Mouse (Mus musculus) liver, embryonic 16.5 days (tissue): ENCODE measurements at regions not wholly inside any gene's neighbourhood (a gene's known extent, or its start where the extent isn't known, plus 50 kb on each side); places are given as distances from the start of the nearest gene placed in this dataset.

ENCODE experiments used
- ATAC-seq: fragments of 200-750 bp; cut with Nextera tagmentation; 2 replicates; pipeline ENCODE4 v1.8.0; 2017; ENCODE audit warnings: low read depth, mild to moderate bottlenecking, moderate number of reproducible peaks, moderate library complexity
- H3K27ac ChIP-seq: fragments of 300-500 bp; sonication (generic); 2 replicates; pipeline ENCODE4 v1.5.1; 2014; ENCODE audit warnings: mild to moderate bottlenecking, low read length
- H3K27me3 ChIP-seq: fragments of 300-500 bp; sonication (generic); 2 replicates; pipeline ENCODE4 v1.6.1; 2014; ENCODE audit warnings: low read depth, low read length, mixed read lengths; ENCODE audit not compliant: control insufficient read depth, insufficient read depth
- H3K36me3 ChIP-seq: fragments of 300-500 bp; sonication (generic); 2 replicates; pipeline ENCODE4 v1.6.1; 2014; ENCODE audit warnings: mild to moderate bottlenecking; ENCODE audit not compliant: control insufficient read depth, insufficient read depth
- H3K4me1 ChIP-seq: fragments of 300-500 bp; sonication (generic); 2 replicates; pipeline ENCODE4 v1.6.1; 2014; ENCODE audit warnings: low read depth, low read length, mixed read lengths; ENCODE audit not compliant: control insufficient read depth
- H3K4me2 ChIP-seq: fragments of 300-500 bp; sonication (generic); 2 replicates; pipeline ENCODE4 v1.6.1; 2014; ENCODE audit warnings: low read depth, low read length, mixed read lengths
- H3K4me3 ChIP-seq: fragments of 300-500 bp; sonication (generic); 2 replicates; pipeline ENCODE4 v1.5.1; 2014; ENCODE audit warnings: low read depth, mild to moderate bottlenecking, low read length
- H3K9ac ChIP-seq: fragments of 300-500 bp; sonication (generic); 2 replicates; pipeline ENCODE4 v1.6.1; 2014; ENCODE audit warnings: low read depth, low read length
- H3K9me3 ChIP-seq: fragments of 300-500 bp; sonication (generic); replicated peaks from 2 replicates; pipeline ENCODE4 v1.6.1; 2016; ENCODE audit warnings: low read length; ENCODE audit not compliant: control insufficient read depth
- WGBS: fragments of 180-500 bp; shearing (Covaris S2); extraction: QIAGEN DNeasy Blood & Tissue Kit; methylation state at CpG from one replicate; pipeline ENCODE4 v1.1.7; 2014; ENCODE audit not compliant: insufficient replicate concordance; 5-methylcytosine and 5-hydroxymethylcytosine counted together

- 54% methylated on average over 2 of the region's 2 CpGs for WGBS
- H3K27me3 ChIP-seq = no peaks in the 10 kb centered on the region
- no peaks in the 10 kb centered on the region for H3K9me3 ChIP-seq
- H3K27ac ChIP-seq = no peak overlapping the region
- no peak for ATAC-seq
- no peak overlapping the region for H3K9ac ChIP-seq
- no peak overlapping the region for H3K4me3 ChIP-seq
- H3K4me2 ChIP-seq = no peak overlapping the region
- H3K4me1 ChIP-seq = no peaks in the 10 kb centered on the region
- no peaks in the 10 kb centered on the region for H3K36me3 ChIP-seq
Measured at GRCm38 (mm10) chr9:84323145-84323544, 398.2 kb downstream of the Bckdhb start.

GRCm38 (mm10) chr9:84331083-84331602 is 406.2 kb downstream of the Bckdhb start:
- Histone ChIP-seq H3K4me2 (no peak overlapping the region), H3K4me3 (no peak overlapping the region), H3K27me3 (no peaks in the 10 kb centered on the region), H3K9me3 (no peaks in the 10 kb centered on the region), H3K36me3 (no peaks in the 10 kb centered on the region), H3K27ac (no peak overlapping the region), H3K4me1 (no peaks in the 10 kb centered on the region), H3K9ac (no peak overlapping the region)
- ATAC-seq = no peak
- WGBS = 63% methylated on average over 4 of the region's 4 CpGs

- Histone ChIP-seq H3K36me3 (no peaks in the 10 kb centered on the region), H3K27me3 (no peaks in the 10 kb centered on the region), H3K9ac (no peak overlapping the region), H3K4me2 (no peak overlapping the region), H3K4me1 (no peaks in the 10 kb centered on the region), H3K27ac (no peak overlapping the region), H3K9me3 (no peaks in the 10 kb centered on the region), H3K4me3 (no peak overlapping the region)
- peak; percentile 68; the same call in 1 of the 2 replicates for ATAC-seq
- WGBS = 13% methylated on average over 7 of the region's 7 CpGs
Measured at GRCm38 (mm10) chr9:84343435-84344095, 418.6 kb downstream of the Bckdhb start.

GRCm38 (mm10) chr9:84350223-84350622 is 425.3 kb downstream of the Bckdhb start:
- no peak overlapping the region for H3K9ac ChIP-seq
- no peak overlapping the region for H3K4me2 ChIP-seq
- H3K9me3 ChIP-seq = no peaks in the 10 kb centered on the region
- H3K27me3 ChIP-seq = no peaks in the 10 kb centered on the region
- H3K4me1 ChIP-seq = no peaks in the 10 kb centered on the region
- H3K27ac ChIP-seq = no peak overlapping the region
- ATAC-seq = no peak
- WGBS = 49% methylated on average over 2 of the region's 2 CpGs
- H3K36me3 ChIP-seq = no peaks in the 10 kb centered on the region
- H3K4me3 ChIP-seq = no peak overlapping the region

GRCm38 (mm10) chr9:84354409-84354808 is 429.5 kb downstream of the Bckdhb start:
- H3K9ac ChIP-seq = no peak overlapping the region
- H3K4me2 ChIP-seq = no peak overlapping the region
- no peaks in the 10 kb centered on the region for H3K4me1 ChIP-seq
- no peak overlapping the region for H3K27ac ChIP-seq
- 49% methylated on average over 2 of the region's 2 CpGs for WGBS
- no peaks in the 10 kb centered on the region for H3K27me3 ChIP-seq
- H3K4me3 ChIP-seq = no peak overlapping the region
- no peaks in the 10 kb centered on the region for H3K36me3 ChIP-seq
- H3K9me3 ChIP-seq = no peaks in the 10 kb centered on the region
- no peak for ATAC-seq

GRCm38 (mm10) chr9:84356167-84356566 is 431.2 kb downstream of the Bckdhb start:
- no peaks in the 10 kb centered on the region for H3K9me3 ChIP-seq
- no peaks in the 10 kb centered on the region for H3K4me1 ChIP-seq
- no peak overlapping the region for H3K27ac ChIP-seq
- H3K27me3 ChIP-seq = no peaks in the 10 kb centered on the region
- H3K9ac ChIP-seq = no peak overlapping the region
- no peak overlapping the region for H3K4me3 ChIP-seq
- H3K36me3 ChIP-seq = no peaks in the 10 kb centered on the region
- WGBS = 79% methylated on average over 2 of the region's 2 CpGs
- no peak for ATAC-seq
- H3K4me2 ChIP-seq = no peak overlapping the region

GRCm38 (mm10) chr9:84359879-84360278 is 434.9 kb downstream of the Bckdhb start:
- Histone ChIP-seq H3K27me3 (no peaks in the 10 kb centered on the region), H3K9me3 (no peaks in the 10 kb centered on the region), H3K4me2 (no peak overlapping the region), H3K9ac (no peak overlapping the region), H3K36me3 (no peaks in the 10 kb centered on the region), H3K4me3 (no peak overlapping the region), H3K27ac (no peak overlapping the region), H3K4me1 (no peaks in the 10 kb centered on the region)
- WGBS = 21% methylated on average over 3 of the region's 3 CpGs
- 0 out of 2 replicates have a peak, but pooled peaks have one; percentile 19 for ATAC-seq

- Histone ChIP-seq H3K27me3 (no peaks in the 10 kb centered on the region), H3K4me1 (no peaks in the 10 kb centered on the region), H3K27ac (no peak overlapping the region), H3K4me3 (no peak overlapping the region), H3K36me3 (no peaks in the 10 kb centered on the region), H3K4me2 (no peak overlapping the region), H3K9me3 (no peaks in the 10 kb centered on the region), H3K9ac (no peak overlapping the region)
- no peak for ATAC-seq
- 51% methylated on average over 4 of the region's 4 CpGs for WGBS
Measured at GRCm38 (mm10) chr9:84360484-84360883, 435.5 kb downstream of the Bckdhb start.

- Histone ChIP-seq H3K36me3 (no peaks in the 10 kb centered on the region), H3K4me2 (no peak overlapping the region), H3K27me3 (no peaks in the 10 kb centered on the region), H3K27ac (no peak overlapping the region), H3K9ac (no peak overlapping the region), H3K9me3 (no peaks in the 10 kb centered on the region), H3K4me1 (no peaks in the 10 kb centered on the region), H3K4me3 (no peak overlapping the region)
- 66% methylated on average over 5 of the region's 5 CpGs for WGBS
- no peak for ATAC-seq
Measured at GRCm38 (mm10) chr9:84363478-84363877, 438.5 kb downstream of the Bckdhb start.
